Mouse (Mus musculus) layer of hippocampus, postnatal 25 days (tissue): ENCODE results near the gene Lpar2. TPM values are rescaled to one million over a fixed set of nuclear protein-coding genes. Genes with fewer than 3 reads are reported as not detected.
A peak's percentile ranks its signal among the peaks of the same experiment; 100 is the strongest.

Experiments used
- DNase-seq, 2 experiments: peaks; one replicate each; pipeline ENCODE4 v3.0.0; 2022; ENCODE audit warnings: mixed read lengths in 2 of 2, low spot score in 1 of 2; ENCODE audit errors: extremely low spot score in 1 of 2
- total RNA-seq, 2 experiments: library from RNA; stranded (reverse); gene quantifications; 2 replicates each; pipeline ENCODE4 v1.2.3; 2021

Lpar2 gene
- total RNA-seq = under 1 TPM; 0.35 to 0.37 TPM

GRCm38 (mm10) chr8:69822386-69823191, at the start of gene Lpar2:
Gene Lpar2 (plus strand): TSS chr8:69822429.
- no peak for DNase-seq

GRCm38 (mm10) chr8:69774503-69775148, 47.6 kb upstream of the Lpar2 start, which contains the start of gene Gm20422:
Gene Gm20422 (minus strand): TSS chr8:69774886.
- peak; percentile 67 to 87 for DNase-seq

DNA sequence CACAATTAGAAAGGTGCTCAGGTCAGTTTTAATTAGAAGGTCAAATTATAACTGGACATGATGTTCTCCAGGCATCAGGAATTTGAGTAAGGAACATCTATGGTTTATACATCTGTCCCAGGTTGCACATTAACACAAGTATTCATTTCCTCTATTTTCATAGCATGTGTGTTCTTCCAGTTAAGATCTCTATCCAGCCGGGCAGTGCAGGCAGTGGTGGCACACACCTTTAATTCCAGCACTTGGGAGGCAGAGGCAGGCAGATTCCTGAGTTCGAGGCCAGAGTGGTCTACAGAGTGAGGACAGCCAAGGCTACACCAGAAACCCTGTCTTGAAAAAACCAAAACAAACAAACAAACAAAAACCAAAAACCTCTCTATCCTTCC, 47.1 kb upstream of the Lpar2 start:
- DNase-seq = no peak

GRCm38 (mm10) chr8:69777111-69777510, 45.1 kb upstream of the Lpar2 start:
- DNase-seq = peak in 1 of 2 experiments; percentile 3

DNA sequence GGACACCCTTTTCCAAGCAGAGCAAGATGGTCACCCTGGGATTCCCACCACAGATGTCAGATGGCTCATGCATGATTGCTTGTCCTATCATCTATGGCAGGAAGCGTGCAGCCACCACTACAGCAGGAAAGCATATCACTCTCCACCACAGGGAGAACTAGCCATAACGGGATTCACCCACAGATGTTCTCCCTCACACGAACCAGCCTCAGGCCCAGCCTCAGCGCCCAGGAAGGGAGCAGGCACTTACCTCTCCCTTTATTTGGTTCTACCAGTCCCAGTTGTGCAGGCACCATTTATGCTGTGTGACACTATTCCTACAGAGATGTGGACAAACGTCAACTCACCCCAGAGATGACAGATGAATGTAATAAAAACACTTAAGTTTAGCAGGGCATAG, 33.1 kb upstream of the Lpar2 start:
- peak in 1 of 2 experiments; percentile 0 for DNase-seq

DNA sequence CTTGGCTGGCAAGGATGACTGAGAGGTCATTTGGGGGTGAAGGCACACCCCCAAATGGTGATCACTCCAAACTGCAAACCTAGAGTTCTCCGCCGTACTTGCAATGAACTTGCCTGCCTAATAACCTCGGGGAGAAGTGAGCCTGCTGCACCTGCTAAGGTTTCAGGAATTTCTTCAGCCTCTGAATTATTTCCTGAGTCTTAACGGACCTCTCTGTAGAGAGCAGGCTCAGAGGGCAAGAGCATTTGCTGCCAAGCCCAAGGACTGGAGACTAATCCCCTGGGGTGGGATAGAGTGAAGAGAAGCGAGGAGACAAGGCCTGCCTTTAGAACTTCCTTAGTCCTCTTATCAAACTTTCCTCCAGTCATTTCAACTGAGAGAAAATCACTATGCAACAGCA, 32.5 kb upstream of the Lpar2 start:
- peak in 1 of 2 experiments; percentile 4 for DNase-seq

DNA sequence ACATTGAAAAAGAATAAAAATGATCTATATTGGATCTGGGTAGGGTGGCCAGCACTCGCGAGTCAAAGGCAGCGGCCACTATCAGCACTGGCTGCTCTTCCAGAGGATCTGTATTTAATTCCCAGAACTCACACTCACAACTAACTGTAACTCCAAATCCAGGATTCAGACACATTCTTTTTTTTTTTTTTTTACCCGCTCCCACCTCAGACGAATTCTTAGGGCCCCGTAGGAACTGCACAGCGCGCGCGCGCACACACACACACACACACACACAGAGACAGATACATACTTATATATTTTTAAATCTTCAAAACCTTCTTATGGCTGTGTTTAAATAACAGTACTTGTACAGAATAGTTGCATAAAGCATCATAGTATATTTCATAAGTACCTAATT, 31.9 kb upstream of the Lpar2 start:
- peak in 1 of 2 experiments; percentile 3 for DNase-seq

- DNase-seq = peak; percentile 79 to 80
These were observed 31.4 kb upstream of the Lpar2 start, which contains the start of the genes Atp13a1 and Zfp866 for GRCm38 (mm10) chr8:69790773-69791367. Gene Atp13a1 (plus strand): TSS chr8:69791163. Gene Zfp866 (minus strand): TSS chr8:69791178.

- no peak for DNase-seq
These were observed 30.7 kb upstream of the Lpar2 start for GRCm38 (mm10) chr8:69791415-69792068.

DNA sequence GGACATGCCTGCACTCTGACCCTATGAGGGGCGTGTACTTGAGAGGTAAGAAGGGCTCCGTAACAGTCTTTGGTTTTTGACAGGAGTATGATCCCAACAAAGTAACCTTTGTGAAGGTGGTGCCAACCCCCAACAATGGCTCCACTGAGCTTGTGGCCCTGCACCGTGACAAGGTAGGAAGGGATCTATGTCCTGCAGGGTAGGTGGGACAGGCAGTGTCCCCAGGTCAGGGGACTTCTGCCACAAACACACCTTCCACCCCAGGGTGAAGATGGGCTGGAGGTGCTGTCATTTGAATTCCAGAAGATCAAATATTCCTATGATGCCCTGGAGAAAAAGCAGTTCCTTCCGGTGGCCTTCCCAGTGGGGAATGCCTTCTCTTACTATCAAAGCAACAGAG, 28.6 kb upstream of the Lpar2 start:
- peak in 1 of 2 experiments; percentile 4 for DNase-seq

DNA sequence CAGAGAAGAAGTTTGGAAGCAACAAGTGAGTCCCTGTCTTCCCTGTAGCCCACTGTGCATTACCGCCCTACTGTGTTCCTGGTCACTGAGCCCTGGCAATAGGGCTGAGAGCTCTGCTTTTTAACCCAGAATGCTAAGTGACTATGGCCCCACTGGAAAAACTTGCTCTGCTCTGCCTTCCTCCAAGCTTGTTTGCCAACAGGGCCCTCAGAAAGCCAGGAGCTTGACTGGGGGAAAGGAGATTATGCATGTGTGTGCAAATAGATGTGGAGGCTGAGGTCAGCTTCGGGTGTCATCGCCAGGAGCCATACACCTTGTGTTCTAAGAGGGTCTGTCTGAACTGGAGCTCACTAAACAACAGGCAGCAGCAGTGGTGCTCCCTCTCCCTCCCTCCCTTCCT, 28.1 kb upstream of the Lpar2 start:
- peak in 1 of 2 experiments; percentile 3 for DNase-seq

DNA sequence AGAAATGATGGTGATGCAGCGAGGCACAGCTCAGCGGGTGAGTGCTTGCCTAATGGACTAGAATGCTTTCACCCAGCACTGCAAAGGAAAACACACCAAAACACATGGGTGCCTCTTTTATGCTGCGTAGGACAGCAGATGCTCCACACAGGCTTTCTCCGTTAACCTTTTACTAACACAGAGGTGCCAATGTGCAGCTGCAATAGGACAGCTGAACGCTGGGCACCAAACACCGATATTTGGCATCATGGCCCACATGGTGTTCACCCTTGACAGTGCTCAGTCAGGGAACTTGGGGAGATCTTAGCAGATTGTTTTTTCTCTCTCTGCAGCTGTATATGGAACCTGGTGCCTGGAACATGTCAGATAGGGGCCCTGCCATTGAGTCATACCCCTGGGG, 27.3 kb upstream of the Lpar2 start:
- peak in 1 of 2 experiments; percentile 5 for DNase-seq

- DNase-seq = peak in 1 of 2 experiments; percentile 4
These were observed 25.4 kb upstream of the Lpar2 start for GRCm38 (mm10) chr8:69796721-69797345.

DNA sequence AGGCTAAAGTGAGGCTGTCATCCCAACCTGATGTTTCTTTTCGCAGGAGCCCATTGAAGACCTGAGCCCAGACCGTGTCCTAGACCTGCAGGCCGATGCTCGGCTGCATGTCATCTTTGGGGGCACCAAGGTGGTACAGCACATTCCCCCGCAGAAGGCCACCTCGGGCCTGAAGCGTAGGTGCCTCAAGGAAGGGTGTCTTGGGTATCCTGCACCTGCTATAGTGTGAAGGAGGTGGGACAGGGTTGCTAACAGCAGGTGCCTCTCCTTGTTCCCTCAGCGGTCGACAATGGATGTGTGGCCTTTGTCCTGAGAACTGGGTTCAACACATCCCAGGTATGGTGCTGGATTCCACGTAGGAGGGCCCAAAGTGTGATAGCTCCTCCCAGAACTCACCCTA, 24.6 kb upstream of the Lpar2 start:
- peak in 1 of 2 experiments; percentile 3 for DNase-seq

- DNase-seq = peak in 1 of 2 experiments; percentile 3
These were observed 23.0 kb upstream of the Lpar2 start for GRCm38 (mm10) chr8:69799261-69799660.

GRCm38 (mm10) chr8:69799946-69800345, 22.3 kb upstream of the Lpar2 start:
- DNase-seq = peak; percentile 1

DNA sequence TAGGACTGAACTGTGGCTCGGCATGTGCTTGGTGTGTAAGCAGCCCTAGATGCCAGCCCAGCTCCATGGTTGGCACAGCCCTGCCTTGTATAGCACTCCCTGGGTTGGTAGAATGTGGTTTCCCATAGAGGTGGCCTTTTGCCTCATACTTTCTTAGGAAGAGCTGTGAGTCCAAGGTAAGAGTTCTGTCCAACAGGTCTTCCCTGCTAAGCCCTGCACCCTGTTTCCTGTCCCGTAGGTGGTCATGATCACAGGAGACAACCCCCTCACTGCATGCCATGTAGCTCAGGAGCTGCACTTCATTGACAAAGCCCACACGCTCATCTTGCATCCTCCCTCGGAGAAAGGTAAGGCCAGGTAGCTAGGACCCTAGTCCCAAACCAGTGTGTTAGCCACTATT, 20.4 kb upstream of the Lpar2 start:
- peak; percentile 2 to 3 for DNase-seq

- DNase-seq = peak; percentile 0 to 2
These were observed 20.0 kb upstream of the Lpar2 start for GRCm38 (mm10) chr8:69802216-69802615.

DNA sequence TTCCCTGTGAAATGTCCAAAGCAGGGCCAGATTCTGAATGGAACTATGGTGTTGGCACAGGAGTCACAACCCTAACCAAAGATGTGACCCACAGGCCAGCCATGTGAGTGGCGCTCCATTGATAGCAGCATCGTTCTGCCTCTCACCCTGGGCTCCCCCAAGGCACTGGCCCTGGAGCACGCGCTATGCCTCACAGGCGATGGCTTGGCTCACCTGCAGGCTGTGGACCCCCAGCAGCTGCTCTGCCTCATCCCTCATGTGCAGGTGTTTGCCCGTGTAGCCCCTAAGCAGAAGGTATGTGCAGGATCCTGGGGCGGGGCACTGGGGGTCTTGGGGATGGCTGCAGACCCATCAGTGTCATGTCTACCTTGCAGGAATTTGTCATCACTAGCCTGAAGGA, 18.9 kb upstream of the Lpar2 start:
- DNase-seq = peak in 1 of 2 experiments; percentile 7

GRCm38 (mm10) chr8:69804537-69804936, 17.7 kb upstream of the Lpar2 start:
- DNase-seq = peak in 1 of 2 experiments; percentile 3
